Mouse (Mus musculus): ENCODE measurements around the gene Aspm. TPM values are rescaled to one million over a fixed set of nuclear protein-coding genes. Genes with fewer than 3 reads are reported as not detected.
"Not testable (repeated sequence)": the region's sequence is repeated elsewhere in the genome, so short reads cannot be mapped to it uniquely, and the experiment has no call there.

Aspm gene
- polyA plus RNA-seq (2016; fragmentation: Nextera tagmentation; extraction: Ambion mirVana) = 21.4 and 23.1 TPM in 2 replicates

DNA sequence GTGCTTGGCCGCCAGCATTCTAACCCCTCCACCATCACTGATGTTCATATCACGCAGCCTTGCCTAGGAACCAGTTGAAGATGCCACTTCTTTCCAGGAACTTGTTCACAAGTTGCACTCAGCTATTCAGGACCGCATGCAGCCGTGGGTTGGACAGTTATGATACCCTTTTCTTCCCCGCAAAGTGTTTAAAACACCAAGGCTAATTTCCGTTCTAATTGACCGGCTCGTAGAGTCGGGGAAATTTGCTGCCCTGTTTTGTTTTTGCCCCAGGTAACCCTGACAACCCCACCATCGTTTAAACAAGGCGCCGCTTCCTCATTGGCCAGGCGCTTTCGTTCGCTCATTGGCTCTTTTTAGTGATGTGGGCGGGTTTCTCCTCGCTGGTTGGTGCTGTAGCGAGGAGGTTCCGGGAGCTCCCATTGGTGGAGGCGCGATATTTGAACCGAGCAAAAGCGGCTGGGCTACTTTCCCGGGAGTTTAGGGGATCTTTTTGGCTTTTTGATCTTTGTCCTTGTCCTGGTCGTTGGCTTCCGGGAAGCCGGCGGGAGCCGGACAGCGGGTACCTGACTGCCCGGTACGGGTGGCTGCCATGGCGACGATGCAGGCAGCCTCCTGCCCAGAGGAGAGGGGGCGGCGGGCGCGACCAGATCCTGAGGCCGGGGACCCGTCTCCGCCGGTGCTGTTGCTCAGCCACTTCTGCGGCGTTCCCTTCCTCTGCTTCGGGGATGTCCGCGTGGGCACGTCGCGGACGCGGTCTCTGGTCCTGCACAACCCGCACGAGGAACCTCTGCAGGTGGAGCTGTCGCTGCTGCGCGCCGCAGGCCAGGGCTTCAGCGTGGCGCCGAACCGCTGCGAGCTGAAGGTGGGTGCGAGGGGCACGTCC, at the start of gene Aspm:
TSS of gene Aspm (plus strand) at position 433 of the 886 bp plus-strand sequence.
- peak within 1 kb of the TSS; percentile 96 for H3K27ac ChIP-seq (replicated peaks)
- H3K4me3 ChIP-seq = peak within 1 kb of the TSS; percentile 94
- peaks cover 27% of the 10 kb centered on the region for H3K4me1 ChIP-seq
- WGBS = under 1% methylated on average over 65 of the region's 65 CpGs
- no peaks in the 10 kb centered on the region for H3K27me3 ChIP-seq (ENCODE audit: low read depth, poor library complexity, severe bottlenecking)
- H3K9me3 ChIP-seq (replicated peaks) = no peaks in the 10 kb centered on the region
- peak; percentile 93 for DNase-seq (ENCODE audit: low spot score)
- peaks cover 27% of the 10 kb centered on the region for H3K36me3 ChIP-seq

DNA sequence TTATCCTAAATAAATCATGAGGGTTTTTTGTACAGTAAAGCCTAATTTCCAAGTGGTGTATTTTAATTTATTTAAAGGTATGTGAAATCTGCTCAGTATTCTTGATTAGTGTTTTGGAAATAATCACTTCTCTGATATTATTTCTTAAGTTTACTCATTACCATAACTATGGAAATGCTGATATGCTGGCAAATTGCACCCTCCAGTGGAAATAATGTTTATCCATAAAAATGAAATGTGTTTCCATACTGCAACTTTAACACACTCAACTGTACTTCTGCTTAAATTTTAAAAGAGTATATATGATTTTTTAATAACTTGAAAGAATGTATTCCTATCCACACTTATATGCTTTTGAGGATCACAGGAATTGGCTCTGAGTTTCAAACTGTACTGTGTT, 48.8 kb upstream of the Aspm start:
- Histone ChIP-seq H3K4me1 (no peaks in the 10 kb centered on the region), H3K27ac (replicated peaks) (no peak overlapping the region), H3K9me3 (replicated peaks) (no peaks in the 10 kb centered on the region), H3K27me3 (ENCODE audit: low read depth, poor library complexity, severe bottlenecking) (no peaks in the 10 kb centered on the region), H3K36me3 (no peaks in the 10 kb centered on the region), H3K4me3 (no peak overlapping the region)
- DNase-seq (ENCODE audit: low spot score) = no peak

DNA sequence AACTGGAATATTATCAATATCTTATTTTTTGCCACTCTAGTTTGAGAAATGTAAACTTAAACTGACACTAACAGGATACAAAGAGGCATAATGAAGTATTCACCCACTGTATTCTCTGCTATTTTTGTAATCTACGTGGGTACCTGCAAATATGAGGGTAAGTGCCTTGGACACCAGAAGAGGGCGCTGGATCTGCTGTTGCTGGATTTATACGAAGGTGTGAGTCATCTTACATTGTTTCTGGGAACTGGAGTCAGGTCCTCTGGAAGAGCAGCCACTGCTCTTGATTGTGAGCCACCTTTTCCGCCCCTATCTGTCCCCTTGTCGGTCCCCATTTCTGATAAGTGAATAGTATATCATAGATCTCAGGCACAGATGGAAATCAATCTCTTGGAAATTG, 46.9 kb upstream of the Aspm start:
- Histone ChIP-seq H3K4me3 (no peak overlapping the region), H3K27ac (replicated peaks) (no peak overlapping the region), H3K36me3 (no peaks in the 10 kb centered on the region), H3K9me3 (replicated peaks) (no peaks in the 10 kb centered on the region), H3K27me3 (ENCODE audit: low read depth, poor library complexity, severe bottlenecking) (no peaks in the 10 kb centered on the region), H3K4me1 (no peaks in the 10 kb centered on the region)
- WGBS = 59% methylated on average over 5 of the region's 5 CpGs
- no peak for DNase-seq (ENCODE audit: low spot score)

DNA sequence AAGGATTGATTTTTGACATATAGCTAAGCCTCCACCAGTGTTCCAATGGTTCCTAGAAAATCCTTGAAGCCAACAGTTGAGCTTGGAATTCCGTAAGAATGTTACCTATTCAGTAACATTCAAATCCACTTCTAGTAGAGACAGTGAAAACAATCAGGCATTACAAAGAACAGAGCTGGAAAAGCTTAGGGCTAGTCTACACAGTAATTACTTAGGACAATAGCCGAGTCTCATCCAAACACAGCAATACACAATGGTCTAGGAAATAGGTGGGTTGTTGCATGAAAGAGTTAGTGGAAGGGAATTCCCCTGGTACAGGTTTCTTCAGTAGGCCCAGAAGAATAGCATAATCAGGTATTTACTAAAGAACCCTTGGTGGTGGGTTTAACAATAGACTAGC, 42.2 kb upstream of the Aspm start:
- not testable (repeated sequence) for H3K36me3 ChIP-seq; H3K4me1 ChIP-seq; H3K27ac ChIP-seq (replicated peaks); DNase-seq (ENCODE audit: low spot score); H3K4me3 ChIP-seq; H3K9me3 ChIP-seq (replicated peaks); H3K27me3 ChIP-seq (ENCODE audit: low read depth, poor library complexity, severe bottlenecking)
- 84% methylated on average over 2 of the region's 2 CpGs for WGBS

DNA sequence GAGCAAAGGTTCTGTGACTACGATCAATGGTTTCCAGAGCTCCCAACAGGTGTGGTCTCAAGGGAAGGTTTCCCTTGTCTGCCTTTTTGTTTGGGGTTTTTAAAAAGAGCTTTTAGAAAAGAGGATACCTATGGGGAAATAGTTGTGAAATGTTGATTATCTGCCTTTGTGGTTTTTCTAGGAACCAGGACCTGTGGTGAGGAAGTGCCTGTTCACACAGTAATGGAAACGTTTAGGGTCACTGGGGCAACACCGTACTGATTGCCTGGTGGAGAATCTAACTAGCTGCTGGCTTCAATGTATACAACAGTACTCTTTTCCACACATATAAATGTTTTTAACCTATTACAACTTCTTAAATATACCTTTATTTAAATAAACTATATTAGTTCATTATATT, 41.1 kb upstream of the Aspm start:
- no peak for DNase-seq (ENCODE audit: low spot score)
- Histone ChIP-seq H3K27ac (replicated peaks) (no peak overlapping the region), H3K36me3 (no peaks in the 10 kb centered on the region), H3K4me1 (no peaks in the 10 kb centered on the region), H3K4me3 (no peak overlapping the region), H3K27me3 (ENCODE audit: low read depth, poor library complexity, severe bottlenecking) (no peaks in the 10 kb centered on the region), H3K9me3 (replicated peaks) (no peaks in the 10 kb centered on the region)
- 84% methylated on average over 3 of the region's 3 CpGs for WGBS

DNA sequence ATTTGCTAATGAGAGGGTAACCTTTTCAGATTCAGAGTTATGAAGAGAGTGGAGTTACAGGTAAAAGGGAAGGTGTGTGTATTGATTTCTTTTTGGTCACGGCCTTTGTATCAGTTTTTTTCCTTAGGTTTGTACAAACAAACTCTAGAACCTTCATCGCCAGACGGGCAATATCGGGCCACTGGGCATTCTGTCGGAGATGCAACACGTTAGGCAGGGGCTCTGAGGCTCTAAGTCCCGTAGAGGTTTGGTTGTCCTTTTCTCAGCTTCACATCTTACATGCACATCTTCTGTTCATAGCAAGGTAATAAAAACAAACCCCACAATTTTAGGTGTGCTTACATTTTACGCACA, 33.1 kb upstream of the Aspm start:
- Histone ChIP-seq H3K36me3 (peaks cover 12% of the 10 kb centered on the region), H3K4me3 (peak overlapping the region; percentile 89), H3K9me3 (replicated peaks) (no peaks in the 10 kb centered on the region), H3K4me1 (peaks cover 41% of the 10 kb centered on the region), H3K27ac (replicated peaks) (peak overlapping the region; percentile 98), H3K27me3 (ENCODE audit: low read depth, poor library complexity, severe bottlenecking) (no peaks in the 10 kb centered on the region)
- 6% methylated on average over 8 of the region's 8 CpGs for WGBS
- DNase-seq (ENCODE audit: low spot score) = no peak

DNA sequence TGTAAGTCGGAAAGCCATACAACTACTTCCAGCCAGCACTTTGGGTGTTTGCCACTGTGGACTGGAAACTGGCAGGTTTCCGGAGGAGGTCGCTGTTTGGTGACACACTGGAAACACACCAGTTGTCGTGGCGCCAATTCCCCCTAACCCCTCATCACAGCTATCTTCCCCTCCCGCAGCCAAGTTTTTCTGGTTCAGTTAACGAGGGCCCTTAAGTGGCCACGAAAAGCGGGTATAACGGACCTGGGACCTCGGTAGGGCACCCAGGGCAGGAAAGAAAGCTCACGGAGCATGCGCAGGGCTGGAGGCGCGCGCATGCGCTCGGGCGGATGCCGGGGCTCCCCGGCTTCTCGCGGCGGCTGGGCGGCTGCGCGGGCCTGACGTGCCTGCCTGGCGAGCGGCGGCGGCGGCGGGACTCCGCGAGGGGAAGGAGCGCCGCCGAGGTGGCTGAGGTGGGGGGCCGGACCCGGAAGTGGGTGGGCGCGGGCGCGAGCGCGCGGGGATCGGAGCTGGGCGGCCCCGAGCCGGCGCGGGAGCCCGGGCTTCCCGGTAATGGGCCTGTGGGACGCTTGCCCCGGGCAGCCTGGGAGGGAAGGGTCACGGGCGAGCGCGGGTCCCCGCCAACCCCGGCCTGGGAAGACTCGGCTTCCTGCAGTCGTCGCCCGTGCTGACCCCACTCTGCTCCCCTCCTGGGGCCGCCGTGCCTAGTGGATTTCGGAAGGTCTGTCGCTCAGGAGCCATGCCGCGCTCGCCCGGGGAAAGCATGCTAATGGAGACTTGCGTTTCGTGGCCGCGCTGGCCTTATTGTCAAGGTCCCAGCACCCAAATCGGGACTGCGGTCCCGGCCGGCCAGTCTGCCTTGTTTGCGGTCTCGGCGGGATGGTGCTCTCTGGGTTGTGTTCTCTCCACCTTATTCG, 32.4 kb upstream of the Aspm start, which contains the start of gene Zbtb41:
TSS of gene Zbtb41 (plus strand) at position 414 of the 917 bp plus-strand sequence.
- no peaks in the 10 kb centered on the region for H3K27me3 ChIP-seq (ENCODE audit: low read depth, poor library complexity, severe bottlenecking)
- H3K27ac ChIP-seq (replicated peaks) = peak within 1 kb of the TSS; percentile 98
- H3K4me3 ChIP-seq = peak within 1 kb of the TSS; percentile 89
- peaks cover 46% of the 10 kb centered on the region for H3K4me1 ChIP-seq
- peaks cover 14% of the 10 kb centered on the region for H3K36me3 ChIP-seq
- under 1% methylated on average over 84 of the region's 88 CpGs for WGBS
- no peaks in the 10 kb centered on the region for H3K9me3 ChIP-seq (replicated peaks)
- DNase-seq (ENCODE audit: low spot score) = peak; percentile 91

DNA sequence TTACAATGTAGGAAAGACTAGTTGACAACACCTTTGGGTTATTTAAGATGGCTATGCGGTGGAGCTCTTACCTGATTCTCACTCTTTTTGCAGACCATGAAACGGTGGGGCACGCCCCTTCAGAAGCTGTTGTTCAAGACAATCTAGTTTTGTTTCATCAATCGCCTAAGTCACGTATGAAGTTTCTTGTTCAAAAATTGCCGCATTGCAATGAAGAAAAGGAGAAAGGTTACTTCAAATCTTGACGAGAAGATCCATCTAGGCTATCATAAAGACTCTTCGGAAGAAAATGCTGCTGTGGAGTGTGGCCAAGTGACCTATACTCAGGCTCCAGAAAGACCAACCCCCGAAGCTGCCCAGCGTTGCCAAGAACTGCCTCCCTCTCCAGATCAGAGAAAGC, 31.6 kb upstream of the Aspm start:
- peak overlapping the region; percentile 89 for H3K4me3 ChIP-seq
- no peak for DNase-seq (ENCODE audit: low spot score)
- peaks cover 16% of the 10 kb centered on the region for H3K36me3 ChIP-seq
- no peaks in the 10 kb centered on the region for H3K27me3 ChIP-seq (ENCODE audit: low read depth, poor library complexity, severe bottlenecking)
- H3K9me3 ChIP-seq (replicated peaks) = no peaks in the 10 kb centered on the region
- peaks cover 48% of the 10 kb centered on the region for H3K4me1 ChIP-seq
- peak overlapping the region; percentile 98 for H3K27ac ChIP-seq (replicated peaks)
- WGBS = 42% methylated on average over 10 of the region's 10 CpGs

DNA sequence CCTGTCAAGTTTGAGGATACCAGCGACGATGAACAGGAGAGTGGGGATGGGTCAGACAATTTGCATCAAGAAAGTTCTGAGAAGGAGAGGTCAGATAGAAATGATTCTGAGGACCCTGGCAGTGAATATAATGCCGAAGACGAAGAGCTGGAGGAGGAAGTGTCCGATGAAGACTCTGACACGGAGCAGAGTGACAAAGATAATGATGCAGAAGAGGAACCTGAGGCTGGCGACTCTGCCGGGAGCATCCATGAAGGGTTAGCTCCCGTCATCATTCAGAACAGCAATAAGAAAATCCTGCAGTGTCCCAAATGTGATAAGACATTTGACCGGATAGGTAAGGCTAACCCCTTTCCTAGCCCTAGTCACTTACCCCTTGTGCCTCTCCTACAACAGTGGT, 30.6 kb upstream of the Aspm start:
- peaks cover 48% of the 10 kb centered on the region for H3K4me1 ChIP-seq
- no peak overlapping the region for H3K27ac ChIP-seq (replicated peaks)
- no peaks in the 10 kb centered on the region for H3K9me3 ChIP-seq (replicated peaks)
- 70% methylated on average over 10 of the region's 10 CpGs for whole genome bisulfite sequencing
- no peaks in the 10 kb centered on the region for H3K27me3 ChIP-seq (ENCODE audit: low read depth, poor library complexity, severe bottlenecking)
- no peak for DNase-seq (ENCODE audit: low spot score)
- H3K4me3 ChIP-seq = peak overlapping the region; percentile 89
- H3K36me3 ChIP-seq = peaks cover 18% of the 10 kb centered on the region

DNA sequence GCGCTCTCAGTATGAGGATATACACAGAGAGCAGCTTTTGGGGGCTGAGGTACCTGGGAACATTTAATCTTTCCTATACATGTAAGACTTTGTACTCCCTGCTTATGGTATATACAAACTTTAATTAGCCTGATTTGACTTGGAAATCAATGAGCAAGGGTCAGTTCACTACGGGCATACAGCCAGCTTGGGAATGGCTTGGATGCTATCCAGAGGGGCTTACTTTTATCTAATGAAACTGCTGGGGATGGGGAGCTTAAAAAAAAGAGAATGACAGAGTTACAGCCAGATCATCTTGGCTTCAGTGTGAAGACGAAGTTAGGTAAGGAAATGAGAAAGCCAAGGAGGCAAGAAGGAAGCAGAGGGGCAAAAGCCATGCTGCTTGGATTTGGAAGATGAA, 29.6 kb upstream of the Aspm start:
- no peaks in the 10 kb centered on the region for H3K27me3 ChIP-seq (ENCODE audit: low read depth, poor library complexity, severe bottlenecking)
- peak overlapping the region; percentile 49 for H3K27ac ChIP-seq (replicated peaks)
- no peak for DNase-seq (ENCODE audit: low spot score)
- peaks cover 48% of the 10 kb centered on the region for H3K4me1 ChIP-seq
- H3K36me3 ChIP-seq = peaks cover 29% of the 10 kb centered on the region
- H3K4me3 ChIP-seq = peak overlapping the region; percentile 89
- WGBS = 66% methylated on average over 3 of the region's 3 CpGs
- no peaks in the 10 kb centered on the region for H3K9me3 ChIP-seq (replicated peaks)

DNA sequence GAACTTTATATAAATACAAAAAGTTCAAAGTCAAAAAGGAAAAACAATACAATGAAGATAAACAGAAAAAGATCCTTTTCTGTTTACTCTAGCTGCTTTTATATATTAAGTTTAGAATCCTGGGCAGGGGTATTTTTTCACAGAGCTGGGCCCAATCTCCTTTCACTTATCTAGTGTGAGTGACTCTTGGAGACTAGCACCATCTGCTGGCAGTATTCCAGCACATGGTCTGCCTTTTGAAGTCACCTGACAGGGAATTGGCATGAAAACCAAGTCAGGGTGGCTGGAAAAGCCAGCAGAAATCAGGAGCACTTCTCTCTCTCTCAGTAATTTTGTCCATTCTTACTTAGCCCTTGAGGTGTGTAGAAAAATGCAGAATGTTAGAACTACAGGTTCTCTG, 16.2 kb upstream of the Aspm start:
- Histone ChIP-seq H3K36me3 (peaks cover 95% of the 10 kb centered on the region), H3K27ac (replicated peaks) (no peak overlapping the region), H3K9me3 (replicated peaks) (no peaks in the 10 kb centered on the region), H3K4me3 (no peak overlapping the region), H3K27me3 (ENCODE audit: low read depth, poor library complexity, severe bottlenecking) (no peaks in the 10 kb centered on the region), H3K4me1 (no peaks in the 10 kb centered on the region)
- peak; percentile 28 for DNase-seq (ENCODE audit: low spot score)

DNA sequence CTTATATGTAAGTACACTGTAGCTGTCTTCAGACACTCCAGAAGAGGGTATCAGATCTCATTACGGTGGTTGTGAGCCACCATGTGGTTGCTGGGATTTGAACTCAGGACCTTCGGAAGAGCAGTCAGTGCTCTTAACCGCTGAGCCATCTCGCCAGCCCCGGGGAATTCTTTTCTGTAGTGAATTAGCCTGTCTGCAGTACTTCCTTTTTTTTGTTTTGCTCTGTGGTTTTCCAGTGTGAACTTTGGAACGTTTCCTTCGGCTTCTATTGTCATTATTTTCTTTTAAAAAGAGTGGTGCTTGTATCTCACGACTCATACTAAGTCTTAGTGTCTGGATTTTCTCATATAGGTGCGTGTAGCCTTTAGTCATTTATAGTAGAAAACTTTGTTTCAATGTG, 11.5 kb upstream of the Aspm start:
- H3K4me3 ChIP-seq; H3K27ac ChIP-seq (replicated peaks); H3K4me1 ChIP-seq; H3K9me3 ChIP-seq (replicated peaks); H3K27me3 ChIP-seq (ENCODE audit: low read depth, poor library complexity, severe bottlenecking); DNase-seq (ENCODE audit: low spot score): not testable (repeated sequence)
- peaks cover 91% of the 10 kb centered on the region for H3K36me3 ChIP-seq
- 94% methylated on average over 9 of the region's 9 CpGs for WGBS
